Mouse (Mus musculus) forebrain, embryonic 15.5 days (tissue): ENCODE results near the gene Stt3a. TPM values are rescaled to one million over a fixed set of nuclear protein-coding genes. Genes with fewer than 3 reads are reported as not detected.

Experiments used
- ATAC-seq: fragments of 200-750 bp; cut with Nextera tagmentation; replicated peaks from 2 replicates; pipeline ENCODE4 v1.8.0; 2017; ENCODE audit warnings: mild to moderate bottlenecking, moderate TSS enrichment, moderate library complexity
- H3K27ac ChIP-seq: fragments of 300-500 bp; sonication (generic); replicated peaks from 2 replicates; pipeline ENCODE4 v1.5.1; 2015; ENCODE audit warnings: mild to moderate bottlenecking, inconsistent platforms
- H3K27me3 ChIP-seq: fragments of 300-500 bp; sonication (generic); 2 replicates; pipeline ENCODE4 v1.6.1; 2015; ENCODE audit warnings: inconsistent platforms
- H3K36me3 ChIP-seq: fragments of 300-500 bp; sonication (generic); 2 replicates; pipeline ENCODE4 v1.6.1; 2015; ENCODE audit warnings: mild to moderate bottlenecking, inconsistent platforms
- H3K4me1 ChIP-seq: fragments of 300-500 bp; sonication (generic); 2 replicates; pipeline ENCODE4 v1.6.1; 2015; ENCODE audit warnings: inconsistent platforms
- H3K4me2 ChIP-seq: fragments of 300-500 bp; sonication (generic); replicated peaks from 2 replicates; pipeline ENCODE4 v1.6.1; 2015; ENCODE audit warnings: mild to moderate bottlenecking, inconsistent platforms
- H3K4me3 ChIP-seq: fragments of 300-500 bp; sonication (generic); 2 replicates; pipeline ENCODE4 v1.5.1; 2015; ENCODE audit warnings: mild to moderate bottlenecking, inconsistent platforms
- H3K9ac ChIP-seq: fragments of 300-500 bp; sonication (generic); replicated peaks from 2 replicates; pipeline ENCODE4 v1.6.1; 2015; ENCODE audit warnings: mild to moderate bottlenecking, inconsistent platforms
- H3K9me3 ChIP-seq: fragments of 300-500 bp; sonication (generic); 2 replicates; pipeline ENCODE4 v1.6.1; 2016; ENCODE audit warnings: inconsistent platforms
- WGBS: fragments of 180-500 bp; shearing (Covaris S2); methylation state at CpG from one replicate; pipeline ENCODE4 v1.1.7; 2015; ENCODE audit warnings: mixed read lengths; 5-methylcytosine and 5-hydroxymethylcytosine counted together
- polyA plus RNA-seq: library from polyadenylated mRNA; unstranded; fragments of >200 nt; fragmentation: Nextera tagmentation; extraction: Ambion mirVana; gene quantifications from 2 replicates; pipeline ENCODE4 v1.2.1, GENCODE M21; 2015

Gene Stt3a
- polyA plus RNA-seq, 1 experiment from 2014 or later: 106 TPM

GRCm38 (mm10) chr9:36694276-36694675 is 73.2 kb downstream of the Stt3a start:
- Histone ChIP-seq H3K4me1 (no peaks in the 10 kb centered on the region), H3K36me3 (no peaks in the 10 kb centered on the region), H3K9me3 (no peaks in the 10 kb centered on the region), H3K4me2 (no peak overlapping the region), H3K9ac (no peak overlapping the region), H3K27me3 (no peaks in the 10 kb centered on the region), H3K27ac (no peak overlapping the region), H3K4me3 (no peak overlapping the region)
- no peak for ATAC-seq
- 94% methylated on average over 10 of the region's 10 CpGs for WGBS

DNA sequence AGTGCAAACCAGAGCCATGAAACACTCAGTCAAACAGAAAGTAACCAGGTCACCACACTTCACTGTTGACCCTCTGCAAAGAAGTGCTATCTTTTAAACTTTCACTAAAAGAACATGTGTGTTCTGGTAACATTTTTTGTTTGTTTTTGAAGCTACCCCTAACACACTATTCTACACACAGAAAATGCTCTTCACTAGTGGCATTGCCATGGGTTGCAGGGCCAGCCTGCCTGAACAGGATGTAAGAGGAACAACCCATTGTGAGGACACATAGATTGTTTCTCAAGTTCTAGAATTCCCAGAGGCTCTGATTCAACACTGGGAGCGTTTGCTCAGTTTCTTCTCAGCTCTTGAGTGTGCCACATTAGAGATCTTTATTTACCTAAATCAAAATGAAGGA is 74.6 kb downstream of the Stt3a start, which contains the start of gene Acrv1:
Gene Acrv1, plus strand, starts transcription at position 301 of the 400 bp plus-strand sequence.
- Histone ChIP-seq H3K9ac (no peak within 1 kb of the TSS), H3K27ac (no peak within 1 kb of the TSS), H3K4me1 (no peaks in the 10 kb centered on the region), H3K36me3 (no peaks in the 10 kb centered on the region), H3K4me3 (no peak within 1 kb of the TSS), H3K4me2 (no peak within 1 kb of the TSS), H3K9me3 (no peaks in the 10 kb centered on the region), H3K27me3 (no peaks in the 10 kb centered on the region)
- ATAC-seq: no peak
- WGBS: 78% methylated on average over 1 of the region's 1 CpGs

DNA sequence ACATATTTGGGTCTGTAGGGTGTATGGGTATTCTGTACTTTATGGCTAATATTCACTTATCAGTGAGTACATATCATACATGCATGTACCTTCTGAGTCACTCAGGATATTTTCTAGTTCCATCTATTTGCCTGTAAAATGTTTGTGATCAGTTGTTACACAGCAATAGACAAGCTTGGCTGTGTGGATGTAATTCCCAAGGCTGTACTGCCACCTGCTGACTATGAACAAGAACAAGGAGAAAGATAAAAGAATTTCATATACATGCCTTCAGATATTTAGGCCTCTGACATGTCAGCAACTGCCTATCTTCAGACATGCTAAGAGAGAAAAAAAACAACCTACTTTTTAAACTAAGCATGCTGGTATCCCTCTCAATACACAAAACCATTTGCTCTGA is 80.2 kb downstream of the Stt3a start:
- Histone ChIP-seq H3K36me3 (no peaks in the 10 kb centered on the region), H3K9me3 (no peaks in the 10 kb centered on the region), H3K9ac (no peak overlapping the region), H3K4me2 (no peak overlapping the region), H3K4me3 (no peak overlapping the region), H3K4me1 (no peaks in the 10 kb centered on the region), H3K27ac (no peak overlapping the region), H3K27me3 (no peaks in the 10 kb centered on the region)
- no peak for ATAC-seq

GRCm38 (mm10) chr9:36681424-36681823 is 86.1 kb downstream of the Stt3a start:
- Histone ChIP-seq H3K36me3 (no peaks in the 10 kb centered on the region), H3K27me3 (no peaks in the 10 kb centered on the region), H3K4me2 (no peak overlapping the region), H3K4me3 (no peak overlapping the region), H3K27ac (no peak overlapping the region), H3K4me1 (no peaks in the 10 kb centered on the region), H3K9ac (no peak overlapping the region), H3K9me3 (no peaks in the 10 kb centered on the region)
- ATAC-seq: no peak
- WGBS: 71% methylated on average over 2 of the region's 2 CpGs

Other genes with a start within 250 kb of the Stt3a start
- gene Gm5615, start 225.7 kb downstream of the Stt3a start, polyA plus RNA-seq: not detected in 2 replicates
- not detected in 2 replicates for gene Gm17689, start 185.0 kb downstream of the Stt3a start, polyA plus RNA-seq
- not detected in 2 replicates for gene A630095E13Rik, start 124.3 kb downstream of the Stt3a start, polyA plus RNA-seq
- not detected in 2 replicates for gene Acrv1, start 74.5 kb downstream of the Stt3a start, polyA plus RNA-seq
- 18.7 and 19.1 TPM in 2 replicates for gene Chek1, start 40.6 kb downstream of the Stt3a start, polyA plus RNA-seq
- gene Ei24, start 29.7 kb upstream of the Stt3a start, polyA plus RNA-seq: 117 and 126 TPM in 2 replicates
- gene Fez1, start 54.2 kb upstream of the Stt3a start, polyA plus RNA-seq: 671 and 696 TPM in 2 replicates